Mouse (Mus musculus): ENCODE results near the gene Cyp26a1.

Gene Cyp26a1

DNA sequence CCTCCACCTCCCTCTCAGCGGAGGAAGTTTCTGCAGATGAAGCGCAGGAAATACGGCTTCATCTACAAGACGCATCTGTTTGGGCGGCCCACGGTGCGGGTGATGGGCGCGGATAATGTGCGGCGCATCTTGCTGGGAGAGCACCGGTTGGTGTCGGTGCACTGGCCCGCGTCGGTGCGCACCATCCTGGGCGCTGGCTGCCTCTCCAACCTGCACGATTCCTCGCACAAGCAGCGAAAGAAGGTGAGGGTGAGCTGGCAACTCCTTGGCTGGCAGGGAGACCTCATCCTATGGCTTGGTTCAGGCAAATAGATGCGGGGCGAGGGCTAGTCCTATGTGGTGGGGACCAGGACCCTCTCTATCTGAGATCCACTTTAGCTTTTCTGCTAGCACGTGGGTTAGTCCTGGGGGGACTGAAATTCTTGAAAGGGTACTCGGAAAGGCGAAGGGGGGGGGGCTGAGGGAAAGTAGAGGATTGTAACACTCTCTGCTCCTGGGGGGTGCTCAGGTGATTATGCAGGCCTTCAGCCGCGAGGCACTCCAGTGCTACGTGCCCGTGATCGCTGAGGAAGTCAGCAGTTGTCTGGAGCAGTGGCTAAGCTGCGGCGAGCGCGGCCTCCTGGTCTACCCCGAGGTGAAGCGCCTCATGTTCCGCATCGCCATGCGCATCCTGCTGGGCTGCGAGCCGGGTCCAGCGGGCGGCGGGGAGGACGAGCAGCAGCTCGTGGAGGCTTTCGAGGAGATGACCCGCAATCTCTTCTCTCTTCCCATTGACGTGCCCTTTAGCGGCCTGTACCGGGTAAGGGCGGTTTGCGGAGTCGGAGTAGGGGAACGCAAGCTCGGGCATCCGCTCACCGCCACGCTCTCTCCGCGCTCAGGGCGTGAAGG lies 919 bp downstream of the Cyp26a1 start:
- DNase-seq (ENCODE audit: low spot score in 2 of 2) = no peak

DNA sequence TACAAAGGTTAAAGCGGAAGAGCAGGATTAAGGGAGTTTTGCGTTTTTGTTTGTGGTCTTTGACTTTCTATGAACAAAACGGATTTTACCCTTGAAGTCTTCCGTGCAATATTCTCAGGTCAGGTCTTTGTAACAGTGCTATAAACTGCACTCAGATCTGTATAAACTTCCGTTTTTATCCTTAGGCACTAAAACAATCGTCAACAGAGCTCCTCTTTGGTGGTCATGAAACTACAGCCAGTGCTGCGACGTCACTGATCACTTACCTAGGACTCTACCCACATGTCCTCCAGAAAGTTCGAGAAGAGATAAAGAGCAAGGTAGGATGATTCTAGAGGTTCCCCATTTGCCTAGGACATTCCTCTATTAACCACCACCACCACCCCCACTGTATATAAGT lies 2.1 kb downstream of the Cyp26a1 start:
- DNase-seq (ENCODE audit: low spot score in 2 of 2) = no peak

DNA sequence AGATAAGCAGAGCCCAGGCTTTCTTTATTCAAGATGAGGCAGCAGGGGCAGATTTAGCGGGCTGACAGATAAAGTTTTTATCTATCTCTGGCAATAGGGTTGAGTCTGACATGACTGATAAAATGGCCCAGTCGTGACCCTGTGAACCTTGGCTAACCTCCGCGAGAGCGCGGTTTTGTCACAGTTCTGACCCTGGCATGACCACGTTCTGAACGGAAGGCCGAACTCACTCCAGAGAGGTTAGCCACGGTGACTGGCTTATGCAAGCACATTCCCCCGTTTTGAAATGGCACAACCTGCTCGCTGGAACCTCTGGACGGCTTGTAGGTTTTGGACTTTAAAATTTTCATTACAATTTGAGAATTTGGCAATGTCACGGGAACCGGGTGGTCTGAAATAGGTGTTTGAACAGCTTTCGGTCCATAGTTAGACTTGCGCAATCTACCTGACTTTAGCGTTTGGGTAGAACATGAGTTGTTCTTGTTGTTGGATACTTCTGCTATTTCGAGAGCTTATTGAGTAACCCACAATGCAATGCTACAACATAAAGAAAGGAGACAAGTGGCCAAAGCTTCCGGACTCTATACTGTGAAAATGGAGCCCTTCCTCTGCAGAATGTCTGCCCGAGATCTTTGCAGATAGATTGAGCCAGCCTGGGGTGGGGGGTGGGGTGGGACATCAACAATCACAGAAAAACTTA lies 4.9 kb downstream of the Cyp26a1 start:
- no peak for DNase-seq (ENCODE audit: low spot score in 2 of 2)

DNA sequence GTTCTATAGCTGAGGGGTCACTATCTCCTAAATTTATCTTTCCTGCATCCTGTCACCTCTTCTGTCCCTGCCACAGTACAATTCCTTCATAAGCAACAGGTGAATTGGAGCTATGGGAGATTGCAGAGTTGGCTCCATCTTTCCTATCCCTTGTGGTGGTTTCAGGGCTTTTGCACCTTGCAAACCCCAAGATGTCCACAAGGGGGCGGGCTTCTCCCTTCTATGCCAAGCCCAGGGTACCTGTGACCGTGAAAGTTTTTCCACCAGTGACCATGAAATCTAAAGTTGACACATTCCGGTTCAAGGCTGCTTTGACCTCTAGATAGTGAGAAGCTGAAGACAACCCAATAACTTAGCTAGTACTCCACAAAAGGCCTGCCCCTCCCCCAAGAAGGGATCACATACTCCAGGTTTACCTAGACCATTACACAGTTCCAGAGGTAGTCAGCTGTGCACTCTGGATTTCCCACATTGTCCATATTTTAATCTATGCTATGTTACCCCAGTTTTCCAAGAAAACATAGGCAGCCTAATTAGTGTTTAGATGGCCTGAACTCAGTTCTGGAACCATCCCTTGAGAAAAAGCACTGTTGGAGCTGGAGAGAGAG lies 6.4 kb downstream of the Cyp26a1 start:
- DNase-seq (ENCODE audit: low spot score in 2 of 2) = peak; percentile 27 to 67

GRCm38 (mm10) chr19:37705722-37706121 lies 8.1 kb downstream of the Cyp26a1 start:
- no peak for DNase-seq (ENCODE audit: low spot score in 2 of 2)

- DNase-seq (ENCODE audit: low spot score in 2 of 2) = no peak
These were observed 17.1 kb downstream of the Cyp26a1 start for GRCm38 (mm10) chr19:37714681-37715080.

GRCm38 (mm10) chr19:37715980-37716379 lies 18.4 kb downstream of the Cyp26a1 start:
- no peak for DNase-seq (ENCODE audit: low spot score in 2 of 2)

- no peak for DNase-seq (ENCODE audit: low spot score in 2 of 2)
These were observed 19.1 kb downstream of the Cyp26a1 start for GRCm38 (mm10) chr19:37716524-37717175.

DNA sequence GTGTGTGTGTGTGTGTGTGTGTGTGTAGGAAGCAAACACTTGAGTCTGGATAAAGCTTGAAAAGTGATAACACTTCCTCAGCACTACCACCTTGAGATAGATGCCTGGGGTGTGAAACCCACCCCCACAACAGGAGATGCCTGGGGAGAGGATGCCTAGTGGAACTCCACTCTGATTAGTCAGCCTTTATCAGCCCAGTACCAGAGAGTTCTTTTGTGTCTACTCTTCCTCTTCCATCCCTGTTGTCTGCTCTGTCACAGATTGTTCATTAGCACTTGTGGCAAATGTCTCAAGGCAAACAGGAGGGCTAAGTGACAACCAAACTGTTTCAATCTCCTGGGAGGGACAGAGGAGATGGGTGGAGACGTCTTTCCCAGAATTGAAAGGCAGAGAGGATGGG lies 21.6 kb downstream of the Cyp26a1 start:
- DNase-seq (ENCODE audit: low spot score in 2 of 2) = no peak

DNA sequence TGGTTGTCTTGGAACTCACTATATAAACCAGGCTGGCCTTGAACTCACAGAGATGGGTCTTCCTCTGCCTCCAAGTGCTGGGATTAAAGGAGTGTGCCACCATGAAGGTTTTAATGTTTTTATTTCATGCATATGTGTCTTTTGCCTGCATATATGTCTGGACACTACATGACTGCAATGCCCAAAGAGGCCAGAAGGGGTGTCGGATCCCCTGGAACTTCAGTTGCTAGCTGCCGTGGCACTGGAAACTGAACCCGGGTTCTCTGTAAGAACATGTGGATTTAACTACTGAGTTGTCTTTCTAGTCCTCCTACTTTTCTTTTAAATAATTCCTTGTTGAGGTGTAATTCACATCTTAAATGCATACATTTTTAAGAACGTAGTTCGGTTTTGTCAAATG lies 27.0 kb downstream of the Cyp26a1 start:
- no peak for DNase-seq (ENCODE audit: low spot score in 2 of 2)

- DNase-seq (ENCODE audit: low spot score in 2 of 2) = no peak
These were observed 29.0 kb downstream of the Cyp26a1 start for GRCm38 (mm10) chr19:37726585-37726984.

DNA sequence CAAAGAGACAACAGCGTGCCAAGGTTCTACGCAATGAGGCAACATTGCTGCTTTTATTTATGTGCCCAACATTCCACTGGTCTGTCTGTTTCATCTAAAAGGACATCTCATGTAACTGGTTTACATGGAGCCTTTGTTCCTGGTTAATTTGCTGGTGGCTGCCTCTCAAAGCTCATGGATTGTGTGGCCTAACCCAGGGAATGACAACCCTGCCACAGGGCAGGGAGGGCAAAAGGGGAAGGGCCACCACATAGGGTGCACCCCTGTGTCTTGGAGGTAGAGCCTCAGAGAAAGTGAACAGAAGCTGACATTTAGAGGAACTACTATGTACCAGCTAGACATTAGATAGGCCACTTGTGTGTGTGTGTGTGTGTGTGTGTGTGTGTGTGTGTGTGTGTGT lies 29.8 kb downstream of the Cyp26a1 start:
- DNase-seq (ENCODE audit: low spot score in 2 of 2) = no peak

DNA sequence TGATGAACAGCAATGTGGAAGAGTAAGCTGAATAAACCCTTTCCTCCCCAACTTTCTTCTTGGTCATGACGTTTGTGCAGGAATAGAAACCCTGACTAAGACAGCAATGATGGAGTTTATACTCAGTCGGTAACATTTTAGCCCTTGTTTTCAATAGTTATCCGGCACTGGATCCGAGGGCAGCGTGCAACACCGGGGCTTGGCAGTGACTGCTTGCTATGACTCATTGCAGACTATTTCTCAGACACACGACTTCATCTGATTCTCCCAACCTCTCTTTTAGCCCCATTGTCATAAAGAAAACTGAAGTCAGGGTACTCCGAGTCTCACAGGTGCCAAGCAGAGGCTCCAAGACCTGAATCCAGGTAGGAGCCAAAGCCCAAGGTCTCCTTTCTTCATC lies 37.8 kb downstream of the Cyp26a1 start:
- DNase-seq (ENCODE audit: low spot score in 2 of 2) = no peak

DNA sequence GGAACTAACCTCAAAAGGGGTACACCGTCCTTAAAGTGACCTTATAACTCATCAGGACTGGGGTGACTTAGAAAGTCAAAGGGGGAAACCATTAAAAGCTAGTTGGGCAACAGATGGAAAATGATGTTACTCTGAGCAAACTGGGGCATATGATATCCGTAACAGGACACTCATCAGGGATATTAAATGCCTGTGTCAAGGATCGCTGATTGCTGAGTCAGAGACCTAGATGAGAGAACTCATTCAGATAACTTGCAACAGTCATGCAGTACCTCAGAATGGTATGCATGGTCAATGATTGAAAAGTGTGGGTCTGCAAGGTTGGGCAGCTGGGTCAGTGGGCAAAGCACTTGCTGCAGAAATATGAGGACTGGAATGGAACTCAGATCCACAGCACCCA lies 41.0 kb downstream of the Cyp26a1 start:
- DNase-seq (ENCODE audit: low spot score in 2 of 2) = no peak

DNA sequence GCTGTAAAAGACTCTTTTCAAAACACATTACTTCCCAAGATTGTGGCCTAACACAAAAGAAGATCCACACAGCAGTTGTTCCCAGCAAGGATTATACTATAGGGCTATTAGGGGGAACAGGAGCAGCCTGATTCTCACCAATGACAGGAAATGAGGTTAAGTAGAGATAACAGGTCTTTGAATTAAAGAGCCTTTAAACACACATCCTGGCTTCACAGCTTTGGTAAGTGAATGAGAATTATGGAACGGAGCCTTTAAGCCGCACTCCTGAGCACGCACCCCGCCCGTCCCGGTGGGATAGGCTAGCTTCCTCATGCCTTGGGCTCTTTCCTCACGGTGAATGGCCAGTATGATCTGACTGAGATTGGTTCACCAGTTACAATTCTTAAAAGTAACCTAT lies 42.4 kb downstream of the Cyp26a1 start:
- no peak for DNase-seq (ENCODE audit: low spot score in 2 of 2)
